Mouse (Mus musculus) limb, embryonic 14.5 days (tissue): Measurements from ENCODE around the gene Rinl. TPM values are rescaled to one million over a fixed set of nuclear protein-coding genes. Genes with fewer than 3 reads are reported as not detected.

ENCODE experiments used
- ATAC-seq: fragments of 200-750 bp; cut with Nextera tagmentation; 2 replicates; pipeline ENCODE4 v1.8.0; 2017; ENCODE audit warnings: low read depth, moderate number of reproducible peaks, moderate TSS enrichment; ENCODE audit not compliant: low FRiP score
- DNase-seq: peaks from one replicate; pipeline ENCODE4 v3.0.0-alpha.2; 2015; ENCODE audit warnings: low spot score
- H3K27ac ChIP-seq: fragments of 300-500 bp; sonication (generic); replicated peaks from 2 replicates; pipeline ENCODE4 v1.5.1; 2014; ENCODE audit warnings: low read depth, mild to moderate bottlenecking, low read length, moderate library complexity, mixed read lengths
- H3K27me3 ChIP-seq: fragments of 300-500 bp; sonication (generic); 2 replicates; pipeline ENCODE4 v1.6.1; 2014; ENCODE audit warnings: low read length, mixed read lengths; ENCODE audit not compliant: control insufficient read depth, insufficient read depth
- H3K36me3 ChIP-seq: fragments of 300-500 bp; sonication (generic); 2 replicates; pipeline ENCODE4 v1.6.1; 2014; ENCODE audit warnings: mild to moderate bottlenecking, low read length, moderate library complexity, mixed read lengths; ENCODE audit not compliant: control insufficient read depth, insufficient read depth
- H3K4me1 ChIP-seq: fragments of 300-500 bp; sonication (generic); 2 replicates; pipeline ENCODE4 v1.6.1; 2014; ENCODE audit warnings: antibody characterized with exemption, low read length, mixed read lengths; ENCODE audit not compliant: control insufficient read depth, insufficient read depth
- H3K4me2 ChIP-seq: fragments of 300-500 bp; sonication (generic); replicated peaks from 2 replicates; pipeline ENCODE4 v1.6.1; 2014; ENCODE audit warnings: low read depth, mild to moderate bottlenecking, low read length, moderate library complexity; ENCODE audit not compliant: severe bottlenecking
- H3K4me3 ChIP-seq: fragments of 300-500 bp; sonication (generic); replicated peaks from 2 replicates; pipeline ENCODE4 v1.5.1; 2014; ENCODE audit warnings: low read length
- H3K9ac ChIP-seq: fragments of 300-500 bp; sonication (generic); 2 replicates; pipeline ENCODE4 v1.6.1; 2014; ENCODE audit warnings: mild to moderate bottlenecking, low read depth, low read length, moderate library complexity; ENCODE audit not compliant: severe bottlenecking
- H3K9me3 ChIP-seq: fragments of 300-500 bp; sonication (generic); 2 replicates; pipeline ENCODE4 v1.6.1; 2016; ENCODE audit warnings: low read length; ENCODE audit not compliant: control insufficient read depth
- POLR2A ChIP-seq: fragments of 200-500 bp; IDR thresholded peaks from 2 replicates; pipeline ENCODE4 v1.8.0; 2012; ENCODE audit warnings: inconsistent platforms, mild to moderate bottlenecking, moderate library complexity, borderline replicate concordance; ENCODE audit not compliant: insufficient read depth, insufficient read length; ENCODE audit errors: extremely low read depth
- WGBS: fragments of 180-500 bp; shearing (Covaris S2); extraction: QIAGEN DNeasy Blood & Tissue Kit; methylation state at CpG from one replicate; pipeline ENCODE4 v1.1.7; 2014; 5-methylcytosine and 5-hydroxymethylcytosine counted together
- polyA plus RNA-seq, 2 experiments: library from polyadenylated mRNA; depleted of rRNA in 1 of 2; stranded (reverse) in 1 of 2; unstranded in 1 of 2; fragments of >200 nt; fragmentation: Nextera tagmentation in 1 of 2; extraction: Ambion mirVana in 1 of 2; gene quantifications; 2 replicates each; pipeline versions ENCODE4 v1.2.1 to v1.2.3; 2012 to 2014

Rinl gene
- polyA plus RNA-seq, 2 experiments, result 2.3 to 2.6 TPM

GRCm38 (mm10) chr7:28838331-28838730 is 49.6 kb downstream of the Rinl start:
- no peaks in the 10 kb centered on the region for H3K36me3 ChIP-seq
- H3K27ac ChIP-seq, result no peak overlapping the region
- TF ChIP-seq POLR2A, result no peak
- ATAC-seq, result no peak
- H3K4me2 ChIP-seq, result no peak overlapping the region
- no peaks in the 10 kb centered on the region for H3K9me3 ChIP-seq
- no peak overlapping the region for H3K9ac ChIP-seq
- 58% methylated on average over 9 of the region's 9 CpGs for WGBS
- no peak for DNase-seq
- no peaks in the 10 kb centered on the region for H3K4me1 ChIP-seq
- H3K4me3 ChIP-seq, result no peak overlapping the region
- H3K27me3 ChIP-seq, result no peaks in the 10 kb centered on the region

- Histone ChIP-seq H3K9ac (no peak overlapping the region), H3K4me3 (no peak overlapping the region), H3K9me3 (no peaks in the 10 kb centered on the region), H3K27ac (no peak overlapping the region), H3K4me2 (no peak overlapping the region), H3K36me3 (no peaks in the 10 kb centered on the region), H3K27me3 (no peaks in the 10 kb centered on the region), H3K4me1 (peaks cover 14% of the 10 kb centered on the region)
- no peak for TF ChIP-seq POLR2A
- DNase-seq (no peak), ATAC-seq (no peak)
- WGBS, result 69% methylated on average over 1 of the region's 1 CpGs
Measured at GRCm38 (mm10) chr7:28847273-28847672, 58.5 kb downstream of the Rinl start.

Other genes starting within 250 kb of the Rinl start
- gene Sycn, start 248.1 kb upstream of the Rinl start, polyA plus RNA-seq (2012; rRNA removed), result 0.14 and 0.85 TPM in 2 replicates
- not detected in 2 replicates for gene Sycn, start 248.1 kb upstream of the Rinl start, polyA plus RNA-seq (2014; fragmentation: Nextera tagmentation; extraction: Ambion mirVana)
- not detected in 2 replicates for gene Nccrp1, start 241.7 kb upstream of the Rinl start, polyA plus RNA-seq (2012; rRNA removed)
- not detected in 2 replicates for gene Nccrp1, start 241.7 kb upstream of the Rinl start, polyA plus RNA-seq (2014; fragmentation: Nextera tagmentation; extraction: Ambion mirVana)
- 82.0 and 129 TPM in 2 replicates for gene Samd4b, start 190.8 kb upstream of the Rinl start, polyA plus RNA-seq (2012; rRNA removed)
- 33.0 and 35.1 TPM in 2 replicates for gene Samd4b, start 190.8 kb upstream of the Rinl start, polyA plus RNA-seq (2014; fragmentation: Nextera tagmentation; extraction: Ambion mirVana)
- gene Pak4, start 190.8 kb upstream of the Rinl start, polyA plus RNA-seq (2012; rRNA removed), result 27.6 and 29.6 TPM in 2 replicates
- gene Pak4, start 190.8 kb upstream of the Rinl start, polyA plus RNA-seq (2014; fragmentation: Nextera tagmentation; extraction: Ambion mirVana), result 21.3 and 26.3 TPM in 2 replicates
- 0.08 and 0.54 TPM in 2 replicates for gene Acp7, start 157.6 kb upstream of the Rinl start, polyA plus RNA-seq (2012; rRNA removed)
- gene Acp7, start 157.6 kb upstream of the Rinl start, polyA plus RNA-seq (2014; fragmentation: Nextera tagmentation; extraction: Ambion mirVana), result 0.10 TPM in 1 of 2 replicates, not detected in the other
- 19.5 and 24.0 TPM in 2 replicates for gene Fbxo27, start 96.1 kb upstream of the Rinl start, polyA plus RNA-seq (2012; rRNA removed)
- 7.4 and 9.0 TPM in 2 replicates for gene Fbxo27, start 96.1 kb upstream of the Rinl start, polyA plus RNA-seq (2014; fragmentation: Nextera tagmentation; extraction: Ambion mirVana)
- gene Fbxo17, start 72.2 kb upstream of the Rinl start, polyA plus RNA-seq (2012; rRNA removed), result 34.8 and 43.3 TPM in 2 replicates
- gene Fbxo17, start 72.2 kb upstream of the Rinl start, polyA plus RNA-seq (2014; fragmentation: Nextera tagmentation; extraction: Ambion mirVana), result 25.6 and 29.0 TPM in 2 replicates
- gene Mrps12, start 47.1 kb upstream of the Rinl start, polyA plus RNA-seq (2012; rRNA removed), result 82.6 and 92.6 TPM in 2 replicates
- gene Mrps12, start 47.1 kb upstream of the Rinl start, polyA plus RNA-seq (2014; fragmentation: Nextera tagmentation; extraction: Ambion mirVana), result 134 and 135 TPM in 2 replicates
- 32.6 and 38.1 TPM in 2 replicates for gene Sars2, start 47.0 kb upstream of the Rinl start, polyA plus RNA-seq (2012; rRNA removed)
- gene Sars2, start 47.0 kb upstream of the Rinl start, polyA plus RNA-seq (2014; fragmentation: Nextera tagmentation; extraction: Ambion mirVana), result 22.0 and 22.3 TPM in 2 replicates
- gene Ccer2, start 32.8 kb upstream of the Rinl start, polyA plus RNA-seq (2012; rRNA removed), result 0.06 and 0.24 TPM in 2 replicates
- gene Ccer2, start 32.8 kb upstream of the Rinl start, polyA plus RNA-seq (2014; fragmentation: Nextera tagmentation; extraction: Ambion mirVana), result 0.54 TPM in 1 of 2 replicates, not detected in the other
- 107 and 113 TPM in 2 replicates for gene Sirt2, start 22.2 kb upstream of the Rinl start, polyA plus RNA-seq (2012; rRNA removed)
- gene Sirt2, start 22.2 kb upstream of the Rinl start, polyA plus RNA-seq (2014; fragmentation: Nextera tagmentation; extraction: Ambion mirVana), result 73.7 and 89.3 TPM in 2 replicates
- gene Nfkbib, start 21.5 kb upstream of the Rinl start, polyA plus RNA-seq (2012; rRNA removed), result 27.4 and 31.0 TPM in 2 replicates
- 37.4 and 41.9 TPM in 2 replicates for gene Nfkbib, start 21.5 kb upstream of the Rinl start, polyA plus RNA-seq (2014; fragmentation: Nextera tagmentation; extraction: Ambion mirVana)
- gene Hnrnpl, start 19.6 kb downstream of the Rinl start, polyA plus RNA-seq (2012; rRNA removed), result 525 and 571 TPM in 2 replicates
- gene Hnrnpl, start 19.6 kb downstream of the Rinl start, polyA plus RNA-seq (2014; fragmentation: Nextera tagmentation; extraction: Ambion mirVana), result 208 and 225 TPM in 2 replicates
- gene Ech1, start 36.2 kb downstream of the Rinl start, polyA plus RNA-seq (2012; rRNA removed), result 165 and 172 TPM in 2 replicates
- gene Ech1, start 36.2 kb downstream of the Rinl start, polyA plus RNA-seq (2014; fragmentation: Nextera tagmentation; extraction: Ambion mirVana), result 176 and 200 TPM in 2 replicates
- gene Lgals4, start 44.9 kb downstream of the Rinl start, polyA plus RNA-seq (2012; rRNA removed), result 17.9 and 18.0 TPM in 2 replicates
- 5.9 and 7.0 TPM in 2 replicates for gene Lgals4, start 44.9 kb downstream of the Rinl start, polyA plus RNA-seq (2014; fragmentation: Nextera tagmentation; extraction: Ambion mirVana)
- gene Lgals7, start 74.9 kb downstream of the Rinl start, polyA plus RNA-seq (2012; rRNA removed), result 198 and 208 TPM in 2 replicates
- 37.9 and 48.4 TPM in 2 replicates for gene Lgals7, start 74.9 kb downstream of the Rinl start, polyA plus RNA-seq (2014; fragmentation: Nextera tagmentation; extraction: Ambion mirVana)
- 0.19 and 0.25 TPM in 2 replicates for gene Capn12, start 92.5 kb downstream of the Rinl start, polyA plus RNA-seq (2012; rRNA removed)
- gene Capn12, start 92.5 kb downstream of the Rinl start, polyA plus RNA-seq (2014; fragmentation: Nextera tagmentation; extraction: Ambion mirVana), result 0.58 and 0.94 TPM in 2 replicates
- gene Actn4, start 173.4 kb downstream of the Rinl start, polyA plus RNA-seq (2012; rRNA removed), result 268 and 299 TPM in 2 replicates
- 295 and 304 TPM in 2 replicates for gene Actn4, start 173.4 kb downstream of the Rinl start, polyA plus RNA-seq (2014; fragmentation: Nextera tagmentation; extraction: Ambion mirVana)
- 473 and 518 TPM in 2 replicates for gene Eif3k, start 192.9 kb downstream of the Rinl start, polyA plus RNA-seq (2012; rRNA removed)
- gene Eif3k, start 192.9 kb downstream of the Rinl start, polyA plus RNA-seq (2014; fragmentation: Nextera tagmentation; extraction: Ambion mirVana), result 450 TPM in 2 replicates
- gene Map4k1, start 193.1 kb downstream of the Rinl start, polyA plus RNA-seq (2012; rRNA removed), result 9.3 and 9.5 TPM in 2 replicates
- gene Map4k1, start 193.1 kb downstream of the Rinl start, polyA plus RNA-seq (2014; fragmentation: Nextera tagmentation; extraction: Ambion mirVana), result 6.4 and 7.0 TPM in 2 replicates